Mouse (Mus musculus): ENCODE data around the gene Aff3. TPM values are rescaled to one million over a fixed set of nuclear protein-coding genes. Genes with fewer than 3 reads are reported as not detected.

Gene Aff3
- polyA plus RNA-seq, 1 experiment from 2014 or later: 1.9 TPM

DNA sequence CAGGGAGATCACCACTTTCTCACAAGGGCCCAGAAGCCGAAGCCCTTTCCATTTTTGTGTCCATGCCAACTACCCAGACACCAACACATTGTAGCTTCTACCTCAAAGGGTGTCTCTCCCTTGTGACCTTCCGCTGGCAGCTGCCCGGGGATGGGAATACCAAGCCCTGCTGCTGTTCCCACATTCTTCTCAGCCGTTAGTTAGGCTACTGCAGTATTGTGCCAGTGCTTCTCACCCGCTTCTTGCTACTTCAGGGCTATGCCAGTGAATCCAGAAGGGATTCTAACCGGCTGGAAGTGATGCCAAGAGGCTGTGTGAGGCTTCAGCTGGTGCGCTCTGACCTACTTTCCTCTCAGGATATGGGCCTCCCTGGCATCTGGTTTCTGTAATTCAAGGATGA lies 330.5 kb downstream of the Aff3 start:
- TF ChIP-seq EP300 (optimal IDR thresholded peaks at IDR 0.05) (no peak), CTCF (IDR thresholded peaks at IDR 0.05; ENCODE audit: low read depth) (no peak)
- Histone ChIP-seq H3K27ac (replicated peaks) (no peak overlapping the region), H3K36me3 (ENCODE audit: control insufficient read depth, insufficient read depth, low read length) (no peaks in the 10 kb centered on the region), H3K4me3 (ENCODE audit: low read depth, low read length) (no peak overlapping the region), H3K9ac (ENCODE audit: low read length) (no peak overlapping the region), H3K4me1 (replicated peaks; ENCODE audit: control insufficient read depth, insufficient read depth) (no peaks in the 10 kb centered on the region), H3K9me3 (ENCODE audit: control insufficient read depth, low read length) (no peaks in the 10 kb centered on the region), H3K4me2 (replicated peaks; ENCODE audit: low read depth) (no peak overlapping the region), H3K27me3 (ENCODE audit: control insufficient read depth, insufficient read depth, low read length) (no peaks in the 10 kb centered on the region)
- DNase-seq (ENCODE audit: low spot score): no peak
- 69% methylated on average over 7 of the region's 7 CpGs for WGBS
- no peak for ATAC-seq (ENCODE audit: low FRiP score, low TSS enrichment)

DNA sequence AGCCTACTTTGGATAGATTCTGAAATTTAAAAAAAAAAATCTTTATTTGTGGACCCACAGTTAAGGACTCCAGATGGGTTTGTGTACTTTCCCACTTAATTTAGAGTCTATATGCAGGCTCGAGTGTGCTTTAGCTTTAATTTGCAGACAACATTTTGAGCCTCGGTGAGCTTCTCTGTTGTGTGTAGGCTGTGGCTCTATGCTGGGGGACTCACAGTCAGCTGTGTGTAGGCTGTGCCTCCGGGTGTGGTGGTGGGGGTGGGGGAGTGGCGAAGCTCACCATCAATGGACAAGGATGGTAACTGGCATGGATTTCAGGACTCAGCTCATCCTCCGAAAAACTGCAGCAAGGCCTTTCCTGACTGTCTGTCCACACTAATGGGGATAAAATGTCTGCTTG lies 331.8 kb downstream of the Aff3 start:
- H3K27ac ChIP-seq (replicated peaks): no peak overlapping the region
- H3K4me2 ChIP-seq (replicated peaks; ENCODE audit: low read depth): no peak overlapping the region
- no peaks in the 10 kb centered on the region for H3K27me3 ChIP-seq (ENCODE audit: control insufficient read depth, insufficient read depth, low read length)
- no peak for DNase-seq (ENCODE audit: low spot score)
- H3K9ac ChIP-seq (ENCODE audit: low read length): no peak overlapping the region
- H3K9me3 ChIP-seq (ENCODE audit: control insufficient read depth, low read length): no peaks in the 10 kb centered on the region
- no peak for TF ChIP-seq EP300 (optimal IDR thresholded peaks at IDR 0.05)
- no peak for TF ChIP-seq CTCF (IDR thresholded peaks at IDR 0.05; ENCODE audit: low read depth)
- no peaks in the 10 kb centered on the region for H3K36me3 ChIP-seq (ENCODE audit: control insufficient read depth, insufficient read depth, low read length)
- no peak for ATAC-seq (ENCODE audit: low FRiP score, low TSS enrichment)
- no peaks in the 10 kb centered on the region for H3K4me1 ChIP-seq (replicated peaks; ENCODE audit: control insufficient read depth, insufficient read depth)
- WGBS: 90% methylated on average over 5 of the region's 5 CpGs
- no peak overlapping the region for H3K4me3 ChIP-seq (ENCODE audit: low read depth, low read length)

- WGBS: 65% methylated on average over 5 of the region's 5 CpGs
Measured at GRCm38 (mm10) chr1:38324206-38324605, 340.5 kb downstream of the Aff3 start.

GRCm38 (mm10) chr1:38321861-38322260 lies 342.9 kb downstream of the Aff3 start:
- H3K27ac ChIP-seq (replicated peaks): no peak overlapping the region
- no peak overlapping the region for H3K4me3 ChIP-seq (ENCODE audit: low read depth, low read length)
- DNase-seq (ENCODE audit: low spot score): no peak

More at GRCm38 (mm10) chr1:38324206-38324605, 340.5 kb downstream of the Aff3 start:
- no peaks in the 10 kb centered on the region; the same call in 1 of the 2 replicates for H3K4me1 ChIP-seq (replicated peaks; ENCODE audit: control insufficient read depth, insufficient read depth)
- H3K4me2 ChIP-seq (replicated peaks; ENCODE audit: low read depth): no peak overlapping the region
- DNase-seq (ENCODE audit: low spot score) (no peak), ATAC-seq (ENCODE audit: low FRiP score, low TSS enrichment) (no peak)
- TF ChIP-seq CTCF (IDR thresholded peaks at IDR 0.05; ENCODE audit: low read depth) (no peak), EP300 (optimal IDR thresholded peaks at IDR 0.05) (no peak)
- H3K27ac ChIP-seq (replicated peaks): no peak overlapping the region
- H3K9me3 ChIP-seq (ENCODE audit: control insufficient read depth, low read length): no peaks in the 10 kb centered on the region
- no peaks in the 10 kb centered on the region for H3K27me3 ChIP-seq (ENCODE audit: control insufficient read depth, insufficient read depth, low read length)
- no peak overlapping the region for H3K4me3 ChIP-seq (ENCODE audit: low read depth, low read length)
- H3K36me3 ChIP-seq (ENCODE audit: control insufficient read depth, insufficient read depth, low read length): no peaks in the 10 kb centered on the region
- no peak overlapping the region for H3K9ac ChIP-seq (ENCODE audit: low read length)

GRCm38 (mm10) chr1:38320971-38321305 lies 343.8 kb downstream of the Aff3 start:
- H3K27ac ChIP-seq (replicated peaks): no peak overlapping the region
- no peaks in the 10 kb centered on the region for H3K27me3 ChIP-seq (ENCODE audit: control insufficient read depth, insufficient read depth, low read length)
- WGBS: 50% methylated on average over 2 of the region's 2 CpGs
- H3K36me3 ChIP-seq (ENCODE audit: control insufficient read depth, insufficient read depth, low read length): no peaks in the 10 kb centered on the region
- ATAC-seq (ENCODE audit: low FRiP score, low TSS enrichment) (no peak), DNase-seq (ENCODE audit: low spot score) (no peak)
- H3K9me3 ChIP-seq (ENCODE audit: control insufficient read depth, low read length): no peaks in the 10 kb centered on the region
- no peak overlapping the region for H3K9ac ChIP-seq (ENCODE audit: low read length)
- no peak overlapping the region for H3K4me3 ChIP-seq (ENCODE audit: low read depth, low read length)
- H3K4me1 ChIP-seq (replicated peaks; ENCODE audit: control insufficient read depth, insufficient read depth): no peaks in the 10 kb centered on the region; the same call in 1 of the 2 replicates
- TF ChIP-seq CTCF (IDR thresholded peaks at IDR 0.05; ENCODE audit: low read depth) (no peak), EP300 (optimal IDR thresholded peaks at IDR 0.05) (no peak)
- no peak overlapping the region for H3K4me2 ChIP-seq (replicated peaks; ENCODE audit: low read depth)

More at GRCm38 (mm10) chr1:38321861-38322260, 342.9 kb downstream of the Aff3 start:
- no peak for ATAC-seq (ENCODE audit: low FRiP score, low TSS enrichment)
- H3K4me1 ChIP-seq (replicated peaks; ENCODE audit: control insufficient read depth, insufficient read depth): no peaks in the 10 kb centered on the region; the same call in 1 of the 2 replicates
- H3K36me3 ChIP-seq (ENCODE audit: control insufficient read depth, insufficient read depth, low read length): no peaks in the 10 kb centered on the region
- H3K9ac ChIP-seq (ENCODE audit: low read length): no peak overlapping the region
- no peak overlapping the region for H3K4me2 ChIP-seq (replicated peaks; ENCODE audit: low read depth)
- TF ChIP-seq EP300 (optimal IDR thresholded peaks at IDR 0.05) (no peak), CTCF (IDR thresholded peaks at IDR 0.05; ENCODE audit: low read depth) (no peak)
- H3K27me3 ChIP-seq (ENCODE audit: control insufficient read depth, insufficient read depth, low read length): no peaks in the 10 kb centered on the region
- no peaks in the 10 kb centered on the region for H3K9me3 ChIP-seq (ENCODE audit: control insufficient read depth, low read length)
- 81% methylated on average over 8 of the region's 8 CpGs for WGBS

- TF ChIP-seq CTCF (IDR thresholded peaks at IDR 0.05; ENCODE audit: low read depth) (no peak), EP300 (optimal IDR thresholded peaks at IDR 0.05) (no peak)
- WGBS: 54% methylated on average over 16 of the region's 16 CpGs
- H3K27me3 ChIP-seq (ENCODE audit: control insufficient read depth, insufficient read depth, low read length): no peaks in the 10 kb centered on the region
- no peak overlapping the region for H3K27ac ChIP-seq (replicated peaks)
- H3K36me3 ChIP-seq (ENCODE audit: control insufficient read depth, insufficient read depth, low read length): no peaks in the 10 kb centered on the region
- ATAC-seq (ENCODE audit: low FRiP score, low TSS enrichment): no peak
- no peak overlapping the region for H3K4me3 ChIP-seq (ENCODE audit: low read depth, low read length)
- no peaks in the 10 kb centered on the region; the same call in 1 of the 2 replicates for H3K4me1 ChIP-seq (replicated peaks; ENCODE audit: control insufficient read depth, insufficient read depth)
- H3K9ac ChIP-seq (ENCODE audit: low read length): no peak overlapping the region
- no peak for DNase-seq (ENCODE audit: low spot score)
- no peaks in the 10 kb centered on the region for H3K9me3 ChIP-seq (ENCODE audit: control insufficient read depth, low read length)
- H3K4me2 ChIP-seq (replicated peaks; ENCODE audit: low read depth): no peak overlapping the region
Measured at GRCm38 (mm10) chr1:38320126-38320970, 344.4 kb downstream of the Aff3 start.

All from stomach, postnatal 0 days (tissue).